Mouse (Mus musculus) kidney, adult 2 months (tissue): Measurements from ENCODE around the gene Ep400. TPM values are rescaled to one million over a fixed set of nuclear protein-coding genes. Genes with fewer than 3 reads are reported as not detected.

ENCODE experiments used
- DNase-seq: peaks from one replicate; pipeline ENCODE4 v3.0.0; 2021
- H3K27ac ChIP-seq: fragments of 200-500 bp; 2 replicates; pipeline ENCODE4 v1.5.1; 2012; ENCODE audit warnings: low read depth, low read length, control low read depth, inconsistent platforms; ENCODE audit not compliant: insufficient read depth
- H3K27me3 ChIP-seq: fragments of 200-500 bp; replicated peaks from 2 replicates; pipeline ENCODE4 v1.6.1; 2012; ENCODE audit warnings: mild to moderate bottlenecking, moderate library complexity, low read length, inconsistent platforms; ENCODE audit not compliant: control insufficient read depth, insufficient read depth
- H3K36me3 ChIP-seq: fragments of 200-500 bp; 2 replicates; pipeline ENCODE4 v1.6.1; 2012; ENCODE audit warnings: mild to moderate bottlenecking, moderate library complexity, low read length, inconsistent platforms; ENCODE audit not compliant: control insufficient read depth, insufficient read depth
- H3K4me1 ChIP-seq: fragments of 200-500 bp; 2 replicates; pipeline ENCODE4 v1.6.1; 2011; ENCODE audit warnings: low read length; ENCODE audit not compliant: control insufficient read depth, insufficient read depth
- H3K4me3 ChIP-seq: fragments of 200-500 bp; 2 replicates; pipeline ENCODE4 v1.5.1; 2011; ENCODE audit warnings: mild to moderate bottlenecking, low read depth, low read length, control low read depth; ENCODE audit not compliant: insufficient read depth
- CTCF ChIP-seq: fragments of 200-500 bp; conservative IDR thresholded peaks from 2 replicates; pipeline ENCODE4 v1.5.1; 2011; ENCODE audit warnings: low read depth, mild to moderate bottlenecking, control low read depth, low read length, moderate library complexity, mixed read lengths; ENCODE audit not compliant: insufficient read depth, insufficient read length
- POLR2A ChIP-seq: fragments of 200-500 bp; IDR thresholded peaks from one replicate; pipeline ENCODE4 v1.6.1; 2011; ENCODE audit warnings: low read depth, low read length, control low read depth
- WGBS: fragments of 180-500 bp; shearing (Covaris S2); methylation state at CpG from one replicate; pipeline ENCODE4 v1.1.7; 2018; 5-methylcytosine and 5-hydroxymethylcytosine counted together
- polyA plus RNA-seq: library from polyadenylated mRNA; depleted of rRNA; stranded (reverse); fragments of >200 nt; gene quantifications from 2 replicates; pipeline ENCODE4 v1.2.3, GENCODE M21; 2012; rRNA removed

Ep400 gene
- polyA plus RNA-seq: 28.2 and 29.6 TPM in 2 replicates

DNA sequence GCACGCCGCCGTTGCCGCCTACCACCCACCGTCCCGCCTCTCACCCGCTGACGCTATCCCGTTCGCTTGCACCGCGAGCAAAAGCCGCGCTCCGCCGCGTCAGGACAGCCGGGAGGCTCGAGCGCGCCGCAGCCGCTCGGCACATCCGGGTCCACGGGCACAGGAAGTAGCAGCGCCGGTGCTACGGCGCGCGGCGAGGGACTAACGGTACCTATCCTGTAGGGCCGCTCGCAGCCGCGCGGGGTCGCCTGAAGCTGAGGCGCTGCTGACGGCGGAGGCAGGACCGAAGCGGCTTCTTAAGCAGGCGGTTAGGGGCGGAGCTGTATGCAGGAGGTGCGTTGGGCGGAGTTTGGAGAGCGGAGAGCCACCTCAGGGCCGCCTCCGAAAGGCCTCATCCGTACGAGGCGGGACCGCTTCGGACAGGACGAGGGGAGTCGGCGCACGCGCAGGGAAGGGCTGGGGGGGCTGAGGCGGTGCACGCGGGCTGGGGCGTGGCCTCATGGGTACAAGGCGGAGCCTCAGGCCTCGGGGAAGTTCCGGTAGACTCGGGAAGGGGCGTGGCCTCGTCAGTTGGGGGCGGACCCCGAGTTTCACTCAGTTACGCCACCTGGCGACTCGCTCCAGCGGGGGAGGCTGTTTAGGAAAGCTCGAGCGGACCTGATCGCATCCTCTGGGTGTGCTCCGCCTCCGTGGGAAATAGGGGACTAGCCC lies at the start of gene Ep400:
Ep400 (minus strand) TSS at position 270 of the 711 bp plus-strand sequence.
- Histone ChIP-seq H3K27me3 (no peaks in the 10 kb centered on the region), H3K36me3 (no peaks in the 10 kb centered on the region), H3K4me1 (peaks cover 8% of the 10 kb centered on the region; the same call in 1 of the 2 replicates), H3K4me3 (peak within 1 kb of the TSS; percentile 74), H3K27ac (peak within 1 kb of the TSS; percentile 63)
- under 1% methylated on average over 83 of the region's 83 CpGs for WGBS
- peak; percentile 71 for TF ChIP-seq CTCF
- TF ChIP-seq POLR2A: peak; percentile 81
- DNase-seq: peak; percentile 100

DNA sequence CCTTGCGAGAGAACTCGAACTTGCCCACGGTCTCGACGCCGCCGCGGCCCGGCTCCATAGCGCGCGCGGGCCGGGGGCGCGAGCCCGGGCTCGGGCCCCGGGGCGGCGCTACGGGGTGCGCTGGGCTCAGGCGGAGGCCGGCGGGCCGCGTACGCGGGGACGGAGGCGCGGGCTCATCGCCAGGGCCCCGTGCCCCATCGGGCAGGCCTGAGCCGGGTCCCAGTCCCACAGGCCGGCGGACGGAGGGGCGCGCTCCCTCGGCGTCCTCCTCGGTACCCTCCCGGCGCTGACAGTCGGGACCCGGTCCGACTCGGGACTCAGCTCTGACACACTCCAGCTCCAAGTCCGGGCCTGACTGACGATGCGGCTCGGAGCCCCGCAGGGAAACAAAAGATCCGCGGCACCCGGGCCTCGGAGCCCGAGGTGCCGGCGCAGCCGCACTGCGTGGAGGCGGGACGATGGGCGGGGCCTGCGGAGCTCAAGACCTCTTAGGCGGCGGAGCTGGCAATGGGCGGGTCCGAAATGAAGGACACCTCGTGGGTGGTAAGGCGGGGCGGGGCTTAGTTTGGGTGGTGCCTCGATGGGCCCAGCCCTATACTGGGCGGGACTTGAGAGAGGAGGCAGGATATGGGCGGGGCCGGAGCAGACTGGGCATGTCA lies 39.3 kb upstream of the Ep400 start, which contains the start of gene Ulk1:
Ulk1 (minus strand) TSS at position 431 of the 659 bp plus-strand sequence.
- Histone ChIP-seq H3K27ac (peak within 1 kb of the TSS; percentile 81), H3K4me1 (peaks cover 12% of the 10 kb centered on the region), H3K27me3 (no peaks in the 10 kb centered on the region), H3K4me3 (peak within 1 kb of the TSS; percentile 92), H3K36me3 (no peaks in the 10 kb centered on the region)
- TF ChIP-seq CTCF (no peak), POLR2A (peak; percentile 62)
- peak; percentile 100 for DNase-seq
- under 1% methylated on average over 70 of the region's 80 CpGs for WGBS

DNA sequence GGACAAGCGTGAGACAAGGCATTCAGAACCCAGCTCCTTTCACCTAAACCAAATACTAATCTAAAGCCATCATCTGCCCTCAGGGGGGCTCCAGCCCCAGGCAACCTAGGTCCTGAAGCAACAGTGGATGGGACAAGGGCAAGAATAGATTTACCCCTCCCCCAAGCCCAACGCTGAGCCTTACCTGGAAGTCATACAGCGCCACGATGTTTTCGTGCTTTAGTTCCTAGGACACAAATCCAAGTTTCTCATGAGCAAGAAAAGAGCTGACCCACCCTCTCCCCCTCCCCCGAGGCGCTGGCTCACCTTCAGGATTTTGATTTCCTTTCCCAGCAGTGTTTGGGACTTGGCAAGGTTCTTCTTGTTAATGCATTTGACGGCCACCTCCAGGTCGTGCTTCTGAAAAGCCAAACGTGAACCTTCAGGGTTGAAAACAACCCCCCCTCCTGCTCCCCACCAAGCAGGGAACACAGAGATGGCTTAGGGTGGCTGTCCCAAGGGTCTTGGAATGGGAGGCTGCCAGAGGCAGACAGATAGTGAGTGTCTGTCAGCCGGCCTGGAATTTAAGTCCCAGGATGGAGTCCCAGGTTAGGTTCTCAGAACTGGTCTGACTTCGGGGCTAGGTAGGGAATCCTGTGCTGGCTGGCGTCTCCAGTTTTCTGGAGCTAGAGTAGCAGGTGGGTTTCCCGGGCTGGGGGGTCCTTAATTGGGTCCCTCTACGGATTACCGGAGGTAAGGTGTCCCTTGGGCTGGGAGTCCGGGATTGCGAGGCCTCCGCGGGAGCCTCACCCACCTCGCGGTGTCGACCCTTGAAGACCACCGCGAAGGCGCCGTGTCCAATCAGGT lies 38.5 kb upstream of the Ep400 start:
- no peaks in the 10 kb centered on the region for H3K27me3 ChIP-seq
- peak; percentile 49 for DNase-seq
- peaks cover 12% of the 10 kb centered on the region for H3K4me1 ChIP-seq
- peak overlapping the region; percentile 92 for H3K4me3 ChIP-seq
- H3K36me3 ChIP-seq: no peaks in the 10 kb centered on the region
- 1% methylated on average over 27 of the region's 27 CpGs for WGBS
- peak overlapping the region; percentile 81 for H3K27ac ChIP-seq
- TF ChIP-seq POLR2A (no peak), CTCF (no peak)

DNA sequence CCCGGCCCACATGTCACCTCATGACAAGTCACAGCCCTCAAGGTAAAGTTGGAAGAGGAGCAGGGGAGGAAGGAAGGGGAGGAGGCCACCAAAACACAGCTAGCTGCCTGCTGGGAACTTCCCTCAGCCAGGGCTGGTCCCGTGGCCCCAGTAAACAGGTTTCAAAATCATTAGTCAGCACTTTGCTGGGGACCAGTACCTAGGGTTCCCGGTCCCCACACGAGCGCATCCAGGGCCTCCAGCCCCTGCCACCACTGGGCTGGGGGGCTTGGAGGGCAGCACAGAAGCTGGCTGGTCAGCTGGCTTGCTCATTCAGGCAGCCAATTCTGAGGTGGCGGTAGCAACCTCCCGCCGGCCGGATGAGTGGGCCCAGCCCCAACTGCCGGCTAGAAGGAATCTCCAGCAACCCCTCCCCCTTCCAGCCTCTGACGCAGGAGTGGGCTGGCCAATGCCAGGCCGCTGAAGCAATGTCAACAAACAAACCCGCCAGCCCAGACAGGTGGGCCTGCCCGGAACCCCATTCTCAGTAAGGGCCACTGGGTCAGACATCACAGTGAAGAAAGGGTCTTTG lies 37.6 kb upstream of the Ep400 start:
- Histone ChIP-seq H3K4me1 (peaks cover 12% of the 10 kb centered on the region), H3K27me3 (no peaks in the 10 kb centered on the region), H3K36me3 (no peaks in the 10 kb centered on the region), H3K4me3 (peak overlapping the region; percentile 92), H3K27ac (peak overlapping the region; percentile 81)
- 2% methylated on average over 14 of the region's 14 CpGs for WGBS
- peak; percentile 96 for DNase-seq
- TF ChIP-seq CTCF: no peak

DNA sequence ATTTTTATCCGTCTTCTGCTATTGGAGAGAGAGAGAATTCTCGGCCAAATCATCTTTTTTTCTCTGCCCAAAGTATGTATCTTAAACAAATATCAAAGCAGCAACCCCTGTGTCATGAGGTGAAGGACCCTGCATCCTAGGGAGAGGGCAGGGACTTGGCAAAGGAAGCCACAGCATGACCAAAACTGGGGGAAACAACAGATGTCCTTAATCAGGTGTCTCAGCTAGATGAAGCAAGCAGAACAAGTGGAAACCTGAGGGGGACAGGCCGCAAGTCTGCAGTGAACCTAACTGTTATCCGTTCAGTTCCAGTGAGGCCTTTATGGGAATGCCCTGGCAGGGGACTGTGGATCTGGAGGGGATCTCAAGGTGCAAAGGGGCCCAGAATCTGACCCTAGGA lies 36.9 kb upstream of the Ep400 start:
- Histone ChIP-seq H3K4me3 (no peak overlapping the region), H3K36me3 (no peaks in the 10 kb centered on the region), H3K4me1 (peaks cover 13% of the 10 kb centered on the region), H3K27me3 (no peaks in the 10 kb centered on the region), H3K27ac (peak overlapping the region; percentile 81)
- TF ChIP-seq CTCF (no peak), POLR2A (no peak)
- WGBS: 71% methylated on average over 4 of the region's 4 CpGs
- DNase-seq: no peak

DNA sequence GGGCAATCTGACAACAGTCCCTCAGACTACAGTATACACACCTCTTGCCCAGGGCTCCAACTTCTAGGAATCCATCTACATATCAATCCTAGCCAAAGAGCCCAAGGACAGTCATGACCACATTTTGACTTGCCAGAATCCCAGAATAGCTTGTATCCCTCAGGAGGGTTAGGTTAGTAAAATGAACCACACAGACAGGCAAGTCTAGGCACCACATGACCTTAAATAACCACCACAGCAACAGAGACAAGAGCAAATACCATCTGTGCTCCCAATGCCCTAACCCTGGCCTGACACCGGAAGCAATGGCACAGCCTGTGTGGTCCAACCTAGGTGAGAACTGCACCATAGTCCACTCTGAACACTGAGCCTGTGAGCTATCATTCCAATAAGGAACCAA lies 36.2 kb upstream of the Ep400 start:
- DNase-seq: no peak
- Histone ChIP-seq H3K4me3 (no peak overlapping the region), H3K27ac (no peak overlapping the region), H3K36me3 (no peaks in the 10 kb centered on the region), H3K27me3 (no peaks in the 10 kb centered on the region), H3K4me1 (peaks cover 19% of the 10 kb centered on the region)
- TF ChIP-seq POLR2A: no peak
- TF ChIP-seq CTCF: no peak
- 75% methylated on average over 1 of the region's 1 CpGs for WGBS

DNA sequence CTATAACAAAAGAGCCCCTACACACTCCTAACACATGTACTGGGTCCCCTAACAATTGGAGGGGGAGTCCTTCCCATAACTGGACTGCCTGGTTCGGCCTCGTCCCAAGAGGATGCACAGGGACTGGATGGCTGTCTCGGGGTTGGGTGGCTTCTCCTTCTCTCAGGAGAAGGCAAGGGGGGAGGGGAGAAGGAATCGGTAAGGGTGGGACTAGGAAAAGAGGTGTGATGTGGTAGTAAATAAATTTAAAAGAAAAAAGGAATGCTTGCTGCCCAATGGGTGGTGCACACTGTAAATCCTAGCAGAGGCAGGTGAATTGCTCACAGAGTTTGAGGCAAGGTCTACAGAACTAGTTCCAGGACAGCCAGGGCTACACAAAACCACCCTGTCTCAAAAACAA lies 35.6 kb upstream of the Ep400 start:
- Histone ChIP-seq H3K4me1 (peaks cover 24% of the 10 kb centered on the region), H3K27ac (no peak overlapping the region), H3K4me3 (no peak overlapping the region), H3K27me3 (no peaks in the 10 kb centered on the region), H3K36me3 (no peaks in the 10 kb centered on the region)
- no peak for TF ChIP-seq POLR2A
- no peak for TF ChIP-seq CTCF
- DNase-seq: no peak
- WGBS: 76% methylated on average over 4 of the region's 4 CpGs
